Mouse (Mus musculus) MEL (cell line): ENCODE measurements at regions not wholly inside any gene's neighbourhood (a gene's known extent, or its start where the extent isn't known, plus 50 kb on each side); places are given as distances from the start of the nearest gene placed in this dataset.

Source experiments
- DNase-seq: peaks from one replicate; pipeline ENCODE4 v3.0.0; 2011; ENCODE audit warnings: low read depth, low spot score
- H3K27ac ChIP-seq: 2 replicates; pipeline ENCODE4 v1.5.1; 2012; ENCODE audit warnings: low read depth, mild to moderate bottlenecking, control low read depth, low read length, moderate library complexity; ENCODE audit not compliant: control insufficient read depth
- H3K27me3 ChIP-seq, 2 experiments: fragments of 150-350 bp in 1 of 2; sonication (generic) in 1 of 2; 2 replicates each; pipeline ENCODE4 v1.6.1; 2012; ENCODE audit warnings: low read length in 2 of 2, mild to moderate bottlenecking in 2 of 2, improper control_type of control experiment in 1 of 2, moderate library complexity in 1 of 2; ENCODE audit not compliant: insufficient read depth in 2 of 2, control insufficient read depth in 1 of 2
- H3K36me3 ChIP-seq, 2 experiments: 2 replicates each; pipeline ENCODE4 v1.6.1; 2012 to 2014; ENCODE audit warnings: low read length in 2 of 2, improper control_type of control experiment in 1 of 2, inconsistent platforms in 1 of 2, mild to moderate bottlenecking in 1 of 2; ENCODE audit not compliant: insufficient read depth in 2 of 2, control insufficient read depth in 1 of 2
- H3K4me1 ChIP-seq, 2 experiments: fragments of 150-350 bp in 1 of 2; sonication (generic) in 1 of 2; 2 replicates each; pipeline ENCODE4 v1.6.1; 2012; ENCODE audit warnings: low read length in 2 of 2, improper control_type of control experiment in 1 of 2, mild to moderate bottlenecking in 1 of 2; ENCODE audit not compliant: insufficient read depth in 2 of 2, control insufficient read depth in 1 of 2
- H3K4me3 ChIP-seq, 2 experiments: fragments of 150-350 bp in 1 of 2; sonication (generic) in 1 of 2; 2 replicates each; pipeline ENCODE4 v1.5.1; 2012; ENCODE audit warnings: low read depth in 2 of 2, low read length in 2 of 2, mild to moderate bottlenecking in 2 of 2, moderate library complexity in 2 of 2, control low read depth in 1 of 2, improper control_type of control experiment in 1 of 2; ENCODE audit not compliant: control insufficient read depth in 1 of 2, insufficient read depth in 1 of 2
- H3K79me2 ChIP-seq: 2 replicates; pipeline ENCODE4 v1.6.1; 2012; ENCODE audit warnings: mild to moderate bottlenecking, low read length, moderate library complexity; ENCODE audit not compliant: control insufficient read depth, poor library complexity, insufficient read depth
- H3K9ac ChIP-seq: 2 replicates; pipeline ENCODE4 v1.6.1; 2012; ENCODE audit warnings: low read depth, mild to moderate bottlenecking, control low read depth, low read length, moderate library complexity; ENCODE audit not compliant: control insufficient read depth, poor library complexity, severe bottlenecking
- H3K9me3 ChIP-seq: fragments of 150-350 bp; sonication (generic); replicated peaks from 2 replicates; pipeline ENCODE4 v1.6.1; 2012; ENCODE audit warnings: mild to moderate bottlenecking, low read length, improper control_type of control experiment, moderate library complexity; ENCODE audit not compliant: insufficient read depth
- CHD2 ChIP-seq: IDR thresholded peaks from 2 replicates; pipeline ENCODE4 v1.6.1; 2011; ENCODE audit warnings: low read length, improper control_type of control experiment
- GATA1 ChIP-seq: IDR thresholded peaks from 2 replicates; pipeline ENCODE4 v1.6.1; 2011; ENCODE audit warnings: low read depth, low read length, improper control_type of control experiment
- JUND ChIP-seq: IDR thresholded peaks from 2 replicates; pipeline ENCODE4 v1.6.1; 2011; ENCODE audit warnings: low read depth, mild to moderate bottlenecking, improper control_type of control experiment, low read length
- MAX ChIP-seq: IDR thresholded peaks from 2 replicates; pipeline ENCODE4 v1.6.1; 2011; ENCODE audit warnings: low read length, improper control_type of control experiment
- MAZ ChIP-seq: IDR thresholded peaks from 2 replicates; pipeline ENCODE4 v1.6.1; 2012; ENCODE audit warnings: low read depth, mild to moderate bottlenecking, inconsistent platforms, low read length, improper control_type of control experiment
- MXI1 ChIP-seq: IDR thresholded peaks from 2 replicates; pipeline ENCODE4 v1.6.1; 2011; ENCODE audit warnings: mild to moderate bottlenecking, low read depth, low read length, improper control_type of control experiment
- MYB ChIP-seq: IDR thresholded peaks from 2 replicates; pipeline ENCODE4 v1.6.1; 2011; ENCODE audit warnings: mild to moderate bottlenecking, low read depth, low read length, improper control_type of control experiment
- NELFE ChIP-seq: IDR thresholded peaks from 2 replicates; pipeline ENCODE4 v1.6.1; 2011; ENCODE audit warnings: low read depth, low read length, improper control_type of control experiment
- POLR2AphosphoS5 ChIP-seq: IDR thresholded peaks from 2 replicates; pipeline ENCODE4 v1.6.1; 2012; ENCODE audit warnings: low read depth, borderline replicate concordance, mild to moderate bottlenecking, inconsistent platforms, low read length, moderate library complexity, mixed read lengths
- TBP ChIP-seq: IDR thresholded peaks from 2 replicates; pipeline ENCODE4 v1.8.0; 2011; ENCODE audit warnings: low read depth, low read length, improper control_type of control experiment
- USF2 ChIP-seq, 2 experiments: IDR thresholded peaks; 2 replicates each; pipeline ENCODE4 v1.6.1; 2011 to 2012; ENCODE audit warnings: improper control_type of control experiment in 2 of 2, low read length in 2 of 2, borderline replicate concordance in 1 of 2, inconsistent platforms in 1 of 2, low read depth in 1 of 2, mild to moderate bottlenecking in 1 of 2; ENCODE audit not compliant: insufficient read depth in 1 of 2
- ZC3H11A ChIP-seq: IDR thresholded peaks from 2 replicates; pipeline ENCODE4 v1.6.1; 2012; ENCODE audit warnings: low read depth, mild to moderate bottlenecking, inconsistent platforms, low read length, improper control_type of control experiment
- ZKSCAN1 ChIP-seq: IDR thresholded peaks from 2 replicates; pipeline ENCODE4 v1.6.1; 2012; ENCODE audit warnings: low read depth, mild to moderate bottlenecking, inconsistent platforms, low read length, improper control_type of control experiment, moderate library complexity
- ZNF384 ChIP-seq: IDR thresholded peaks from 2 replicates; pipeline ENCODE4 v1.6.1; 2012; ENCODE audit warnings: low read depth, mild to moderate bottlenecking, inconsistent platforms, low read length, improper control_type of control experiment

- 0 out of 2 replicates have a peak overlapping the region, but pooled peaks have one; percentile 7 for H3K27ac ChIP-seq
- no peaks in the 10 kb centered on the region for H3K79me2 ChIP-seq
- peaks cover 0 to 17% of the 10 kb centered on the region in 2 experiments; a peak in 2 of 4 replicates for H3K36me3 ChIP-seq
- no peaks in the 10 kb centered on the region for H3K9me3 ChIP-seq
- no peak overlapping the region for H3K9ac ChIP-seq
- H3K4me3 ChIP-seq, result no peak overlapping the region
- no peak for DNase-seq
- no peaks in the 10 kb centered on the region for H3K27me3 ChIP-seq
- TF ChIP-seq ZC3H11A (no peak), NELFE (no peak), MXI1 (no peak), CHD2 (no peak), USF2 (IDR thresholded peaks at IDR 0.05; ENCODE audit: borderline replicate concordance in 1 of 2, insufficient read depth in 1 of 2, low read depth in 1 of 2, low read length in 2 of 2) (no peak), MYB (no peak), GATA1 (no peak)
- TF ChIP-seq, all 39 proteins: peak for 0
- peaks cover 8 to 23% of the 10 kb centered on the region in 2 experiments; a peak in 3 of 4 replicates for H3K4me1 ChIP-seq
Observed at GRCm38 (mm10) chr7:115408915-115409314, 629.7 kb downstream of the Sox6 start.

GRCm38 (mm10) chr7:115410501-115411230 is 627.9 kb downstream of the Sox6 start:
- Histone ChIP-seq H3K27me3 (no peaks in the 10 kb centered on the region), H3K36me3 (peaks cover 0 to 17% of the 10 kb centered on the region in 2 experiments; a peak in 2 of 4 replicates), H3K4me3 (no peak overlapping the region), H3K9me3 (no peaks in the 10 kb centered on the region), H3K9ac (no peak overlapping the region), H3K79me2 (no peaks in the 10 kb centered on the region), H3K27ac (no peak overlapping the region), H3K4me1 (peaks cover 8 to 23% of the 10 kb centered on the region in 2 experiments; a peak in 3 of 4 replicates)
- no peak for DNase-seq
- no peak for TF ChIP-seq ZNF384

GRCm38 (mm10) chr7:115411456-115411855 is 627.1 kb downstream of the Sox6 start:
- TF ChIP-seq MAZ, result no peak
- no peak for TF ChIP-seq ZC3H11A
- no peak for TF ChIP-seq TBP
- TF ChIP-seq MYB, result no peak
- no peak for TF ChIP-seq MXI1
- no peak for TF ChIP-seq POLR2AphosphoS5
- no peak for TF ChIP-seq MAX
- TF ChIP-seq CHD2, result no peak
- TF ChIP-seq ZKSCAN1, result no peak
- TF ChIP-seq JUND, result no peak
- TF ChIP-seq, all 39 proteins: peak for 0
- H3K27me3 ChIP-seq, result no peaks in the 10 kb centered on the region
- peaks cover 0 to 17% of the 10 kb centered on the region in 2 experiments; a peak in 2 of 4 replicates for H3K36me3 ChIP-seq
- no peak overlapping the region for H3K9ac ChIP-seq
- H3K4me1 ChIP-seq, result peaks cover 8 to 23% of the 10 kb centered on the region in 2 experiments; a peak in 3 of 4 replicates
- DNase-seq, result no peak
- no peaks in the 10 kb centered on the region for H3K79me2 ChIP-seq
- no peaks in the 10 kb centered on the region for H3K9me3 ChIP-seq
- H3K27ac ChIP-seq, result no peak overlapping the region
- no peak overlapping the region for H3K4me3 ChIP-seq
